Mouse (Mus musculus): Measurements from ENCODE around the gene Afdn. TPM values are rescaled to one million over a fixed set of nuclear protein-coding genes. Genes with fewer than 3 reads are reported as not detected.

Gene Afdn
- polyA plus RNA-seq, 1 experiment from 2014 or later: 110 TPM

- no peaks in the 10 kb centered on the region for H3K9me3 ChIP-seq
- no peaks in the 10 kb centered on the region for H3K4me1 ChIP-seq
- H3K27ac ChIP-seq: no peak overlapping the region
- 54% methylated on average over 6 of the region's 6 CpGs for WGBS
- no peak for DNase-seq (ENCODE audit: low spot score)
- no peaks in the 10 kb centered on the region for H3K27me3 ChIP-seq (ENCODE audit: insufficient read depth, poor library complexity, severe bottlenecking)
- H3K36me3 ChIP-seq: peaks cover 67% of the 10 kb centered on the region
- no peak overlapping the region for H3K4me3 ChIP-seq
Observed at GRCm38 (mm10) chr17:13867475-13867874, 107.1 kb downstream of the Afdn start.

- Histone ChIP-seq H3K9me3 (no peaks in the 10 kb centered on the region), H3K27ac (no peak overlapping the region), H3K4me1 (no peaks in the 10 kb centered on the region), H3K4me3 (no peak overlapping the region), H3K27me3 (ENCODE audit: insufficient read depth, poor library complexity, severe bottlenecking) (no peaks in the 10 kb centered on the region), H3K36me3 (peaks cover 52% of the 10 kb centered on the region)
- no peak for DNase-seq (ENCODE audit: low spot score)
- 95% methylated on average over 1 of the region's 1 CpGs for WGBS
Observed at GRCm38 (mm10) chr17:13870236-13870635, 109.9 kb downstream of the Afdn start.

GRCm38 (mm10) chr17:13874245-13874644, 113.9 kb downstream of the Afdn start:
- no peak for DNase-seq (ENCODE audit: low spot score)
- Histone ChIP-seq H3K36me3 (peaks cover 47% of the 10 kb centered on the region), H3K27me3 (ENCODE audit: insufficient read depth, poor library complexity, severe bottlenecking) (no peaks in the 10 kb centered on the region), H3K4me1 (no peaks in the 10 kb centered on the region), H3K27ac (no peak overlapping the region), H3K4me3 (no peak overlapping the region), H3K9me3 (no peaks in the 10 kb centered on the region)
- WGBS: 97% methylated on average over 1 of the region's 1 CpGs

GRCm38 (mm10) chr17:13877460-13877859, 117.1 kb downstream of the Afdn start:
- H3K9me3 ChIP-seq: no peaks in the 10 kb centered on the region
- H3K27me3 ChIP-seq (ENCODE audit: insufficient read depth, poor library complexity, severe bottlenecking): no peaks in the 10 kb centered on the region
- no peak overlapping the region for H3K4me3 ChIP-seq
- DNase-seq (ENCODE audit: low spot score): no peak
- no peaks in the 10 kb centered on the region for H3K4me1 ChIP-seq
- peaks cover 46% of the 10 kb centered on the region for H3K36me3 ChIP-seq
- H3K27ac ChIP-seq: no peak overlapping the region

- Histone ChIP-seq H3K27me3 (ENCODE audit: insufficient read depth, poor library complexity, severe bottlenecking) (no peaks in the 10 kb centered on the region), H3K9me3 (no peaks in the 10 kb centered on the region), H3K27ac (no peak overlapping the region), H3K4me3 (no peak overlapping the region), H3K36me3 (peaks cover 55% of the 10 kb centered on the region), H3K4me1 (no peaks in the 10 kb centered on the region)
- WGBS: 59% methylated on average over 1 of the region's 1 CpGs
- no peak for DNase-seq (ENCODE audit: low spot score)
Observed at GRCm38 (mm10) chr17:13879731-13880130, 119.4 kb downstream of the Afdn start.

- DNase-seq (ENCODE audit: low spot score): no peak
- Histone ChIP-seq H3K27me3 (ENCODE audit: insufficient read depth, poor library complexity, severe bottlenecking) (no peaks in the 10 kb centered on the region), H3K36me3 (peaks cover 70% of the 10 kb centered on the region), H3K4me3 (no peak overlapping the region), H3K27ac (no peak overlapping the region), H3K4me1 (no peaks in the 10 kb centered on the region), H3K9me3 (no peaks in the 10 kb centered on the region)
- 64% methylated on average over 5 of the region's 5 CpGs for WGBS
Observed at GRCm38 (mm10) chr17:13883540-13883939, 123.2 kb downstream of the Afdn start.

- 77% methylated on average over 7 of the region's 7 CpGs for WGBS
- Histone ChIP-seq H3K27ac (no peak overlapping the region), H3K27me3 (ENCODE audit: insufficient read depth, poor library complexity, severe bottlenecking) (no peaks in the 10 kb centered on the region), H3K9me3 (no peaks in the 10 kb centered on the region), H3K4me3 (no peak overlapping the region), H3K36me3 (peaks cover 39% of the 10 kb centered on the region), H3K4me1 (no peaks in the 10 kb centered on the region)
- DNase-seq (ENCODE audit: low spot score): no peak
Observed at GRCm38 (mm10) chr17:13889818-13890434, 129.6 kb downstream of the Afdn start.

GRCm38 (mm10) chr17:13890932-13891331, 130.6 kb downstream of the Afdn start:
- 78% methylated on average over 1 of the region's 1 CpGs for WGBS
- Histone ChIP-seq H3K4me3 (no peak overlapping the region), H3K27ac (no peak overlapping the region), H3K36me3 (peaks cover 33% of the 10 kb centered on the region), H3K9me3 (no peaks in the 10 kb centered on the region), H3K27me3 (ENCODE audit: insufficient read depth, poor library complexity, severe bottlenecking) (no peaks in the 10 kb centered on the region), H3K4me1 (no peaks in the 10 kb centered on the region)
- no peak for DNase-seq (ENCODE audit: low spot score)

GRCm38 (mm10) chr17:13898838-13899237, 138.5 kb downstream of the Afdn start:
- H3K27ac ChIP-seq: no peak overlapping the region
- H3K4me1 ChIP-seq: 0 out of 2 replicates have a peak, but pooled peaks cover 5% of the 10 kb centered on the region
- no peak overlapping the region for H3K4me3 ChIP-seq
- peaks cover 66% of the 10 kb centered on the region for H3K36me3 ChIP-seq
- H3K9me3 ChIP-seq: no peaks in the 10 kb centered on the region
- 57% methylated on average over 17 of the region's 17 CpGs for WGBS
- DNase-seq (ENCODE audit: low spot score): no peak
- H3K27me3 ChIP-seq (ENCODE audit: insufficient read depth, poor library complexity, severe bottlenecking): no peaks in the 10 kb centered on the region

- no peak overlapping the region for H3K27ac ChIP-seq
- peaks cover 70% of the 10 kb centered on the region for H3K36me3 ChIP-seq
- no peak overlapping the region for H3K4me3 ChIP-seq
- H3K27me3 ChIP-seq (ENCODE audit: insufficient read depth, poor library complexity, severe bottlenecking): no peaks in the 10 kb centered on the region
- H3K9me3 ChIP-seq: no peaks in the 10 kb centered on the region
- 81% methylated on average over 7 of the region's 7 CpGs for WGBS
- 0 out of 2 replicates have a peak, but pooled peaks cover 5% of the 10 kb centered on the region for H3K4me1 ChIP-seq
- no peak for DNase-seq (ENCODE audit: low spot score)
Observed at GRCm38 (mm10) chr17:13899241-13899640, 138.9 kb downstream of the Afdn start.

GRCm38 (mm10) chr17:13903793-13904192, 143.5 kb downstream of the Afdn start:
- DNase-seq (ENCODE audit: low spot score): no peak
- H3K36me3 ChIP-seq: peaks cover 76% of the 10 kb centered on the region
- H3K4me1 ChIP-seq: peaks cover 3% of the 10 kb centered on the region; the same call in 1 of the 2 replicates

GRCm38 (mm10) chr17:13907082-13907481, 146.7 kb downstream of the Afdn start:
- no peak overlapping the region for H3K4me3 ChIP-seq
- peaks cover 53% of the 10 kb centered on the region for H3K36me3 ChIP-seq
- DNase-seq (ENCODE audit: low spot score): no peak
- H3K9me3 ChIP-seq: no peaks in the 10 kb centered on the region
- H3K27ac ChIP-seq: no peak overlapping the region
- no peaks in the 10 kb centered on the region; the same call in 1 of the 2 replicates for H3K4me1 ChIP-seq
- WGBS: 80% methylated on average over 5 of the region's 5 CpGs
- no peaks in the 10 kb centered on the region for H3K27me3 ChIP-seq (ENCODE audit: insufficient read depth, poor library complexity, severe bottlenecking)

More at GRCm38 (mm10) chr17:13903793-13904192, 143.5 kb downstream of the Afdn start:
- 85% methylated on average over 8 of the region's 8 CpGs for WGBS
- Histone ChIP-seq H3K27me3 (ENCODE audit: insufficient read depth, poor library complexity, severe bottlenecking) (no peaks in the 10 kb centered on the region), H3K4me3 (no peak overlapping the region), H3K27ac (no peak overlapping the region), H3K9me3 (no peaks in the 10 kb centered on the region)

GRCm38 (mm10) chr17:13907681-13908080, 147.3 kb downstream of the Afdn start:
- DNase-seq (ENCODE audit: low spot score): no peak

GRCm38 (mm10) chr17:13913951-13914350, 153.6 kb downstream of the Afdn start:
- Histone ChIP-seq H3K36me3 (0 out of 2 replicates have a peak, but pooled peaks cover 2% of the 10 kb centered on the region), H3K9me3 (no peaks in the 10 kb centered on the region), H3K4me3 (no peak overlapping the region), H3K27me3 (ENCODE audit: insufficient read depth, poor library complexity, severe bottlenecking) (no peaks in the 10 kb centered on the region), H3K27ac (no peak overlapping the region), H3K4me1 (0 out of 2 replicates have a peak, but pooled peaks cover under 1% of the 10 kb centered on the region)
- DNase-seq (ENCODE audit: low spot score): no peak
- WGBS: 80% methylated on average over 4 of the region's 4 CpGs

More at GRCm38 (mm10) chr17:13907681-13908080, 147.3 kb downstream of the Afdn start:
- WGBS: 86% methylated on average over 1 of the region's 1 CpGs
- no peaks in the 10 kb centered on the region; the same call in 1 of the 2 replicates for H3K4me1 ChIP-seq
- no peaks in the 10 kb centered on the region for H3K9me3 ChIP-seq
- no peak overlapping the region for H3K4me3 ChIP-seq
- peaks cover 49% of the 10 kb centered on the region for H3K36me3 ChIP-seq
- no peak overlapping the region for H3K27ac ChIP-seq
- no peaks in the 10 kb centered on the region for H3K27me3 ChIP-seq (ENCODE audit: insufficient read depth, poor library complexity, severe bottlenecking)
